Mouse (Mus musculus): ENCODE results near the gene Mapk7.

Mapk7 gene

DNA sequence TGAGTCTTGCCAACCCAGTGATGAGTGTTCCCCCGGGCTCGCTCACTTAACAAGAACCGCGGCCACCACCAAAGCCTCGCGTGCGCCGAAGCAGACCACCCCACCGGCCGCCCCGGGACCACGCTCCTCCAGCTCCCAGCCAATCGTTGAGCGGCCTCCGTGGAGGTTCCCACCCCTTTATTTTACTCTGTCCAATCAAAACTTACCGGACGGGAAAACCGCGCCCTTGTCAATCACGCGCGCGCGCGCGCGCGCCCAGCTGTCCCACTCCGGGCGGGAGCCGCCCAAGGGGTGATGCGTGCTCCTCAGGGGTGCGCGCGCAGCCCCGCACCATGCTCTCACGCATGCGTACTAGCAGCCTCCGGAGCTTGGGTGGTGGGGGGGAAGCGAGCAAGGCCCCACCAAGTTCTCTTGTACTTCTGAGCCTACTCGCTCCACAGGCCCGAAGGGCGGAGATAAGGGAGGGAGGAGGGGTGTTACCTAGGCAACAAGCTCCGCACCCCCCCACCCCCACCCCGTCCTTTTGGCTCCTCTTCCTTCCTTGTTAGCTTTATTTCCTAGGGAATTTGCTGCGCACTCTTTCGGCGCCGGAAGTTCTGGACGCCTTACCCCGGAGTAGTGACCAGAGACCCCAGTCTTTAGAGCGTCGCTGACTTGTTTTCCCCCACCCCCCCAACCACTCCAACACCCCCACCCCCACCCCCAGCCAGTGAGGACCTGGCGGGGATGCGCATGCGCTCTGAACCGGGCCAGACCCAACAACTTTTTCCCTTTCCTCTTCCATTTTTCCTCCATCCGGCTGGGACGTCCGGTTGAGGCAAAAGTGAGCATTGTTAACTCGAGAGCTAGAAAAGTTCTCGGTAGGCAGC, at the start of gene Mapk7:
Gene Mapk7 (minus strand): TSS at position 278 of the 869 bp plus-strand sequence.
- DNase-seq (ENCODE audit: low read depth, low spot score) = peak; percentile 100

DNA sequence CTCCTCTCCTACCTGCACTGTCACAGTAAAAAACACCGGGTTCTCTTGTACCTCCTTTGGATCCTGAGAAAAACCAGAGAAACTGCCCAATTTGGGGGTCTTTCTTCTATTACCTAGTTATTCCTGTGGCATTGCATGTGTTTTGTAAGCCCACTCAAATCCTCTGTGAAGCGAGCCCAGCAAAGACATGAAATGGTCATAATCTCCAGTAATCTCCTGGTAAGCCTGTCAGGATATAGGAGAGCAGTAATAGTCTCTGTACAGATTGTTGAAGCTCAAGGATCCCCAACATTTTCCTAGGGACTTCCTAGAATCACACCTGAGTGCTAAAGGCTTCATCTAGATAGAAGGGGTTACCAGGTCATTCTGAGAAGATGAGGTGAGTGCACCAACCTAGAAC, 46.9 kb upstream of the Mapk7 start:
- DNase-seq (ENCODE audit: low read depth, low spot score) = no peak

DNA sequence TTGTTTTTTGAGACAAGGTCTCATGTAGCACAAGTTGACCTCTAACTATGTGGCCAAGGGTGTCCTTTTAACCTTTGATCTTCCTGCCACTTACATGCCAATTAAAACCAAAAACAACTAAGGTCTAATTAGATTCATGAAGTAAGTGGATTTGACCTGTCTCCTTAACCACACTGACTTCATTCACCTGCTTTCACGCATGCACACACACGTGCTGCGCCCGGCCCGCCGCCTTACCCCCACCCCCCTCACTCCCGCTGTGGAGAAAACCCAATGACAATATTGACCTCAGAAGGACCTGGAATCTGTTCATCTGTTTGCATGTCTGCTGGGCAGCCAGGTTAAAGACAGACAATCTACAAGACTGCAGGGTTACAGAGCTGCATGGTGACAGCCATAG, 46.4 kb upstream of the Mapk7 start:
- no peak for DNase-seq (ENCODE audit: low read depth, low spot score)

DNA sequence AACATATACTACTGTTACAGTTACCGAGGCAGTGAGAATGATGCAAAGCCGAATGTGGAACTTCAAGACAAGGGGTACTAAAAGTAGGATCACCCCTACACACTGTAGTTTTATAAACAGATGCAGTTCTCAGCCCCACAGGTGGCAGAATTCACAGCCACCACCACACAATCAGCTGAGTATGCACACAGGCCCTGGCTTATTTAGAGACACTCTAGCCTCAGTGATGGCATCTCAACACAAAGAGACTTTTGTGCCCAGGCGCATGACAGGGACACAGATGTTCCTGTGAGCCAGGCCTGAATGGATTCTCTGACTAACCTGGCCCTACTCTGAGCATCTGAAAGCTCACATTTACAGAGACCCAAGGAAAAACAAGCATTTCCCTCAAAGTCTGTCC, 43.2 kb upstream of the Mapk7 start:
- DNase-seq (ENCODE audit: low read depth, low spot score) = no peak

- no peak for DNase-seq (ENCODE audit: low read depth, low spot score)
These were observed 42.7 kb upstream of the Mapk7 start for GRCm38 (mm10) chr11:61536952-61537351.

DNA sequence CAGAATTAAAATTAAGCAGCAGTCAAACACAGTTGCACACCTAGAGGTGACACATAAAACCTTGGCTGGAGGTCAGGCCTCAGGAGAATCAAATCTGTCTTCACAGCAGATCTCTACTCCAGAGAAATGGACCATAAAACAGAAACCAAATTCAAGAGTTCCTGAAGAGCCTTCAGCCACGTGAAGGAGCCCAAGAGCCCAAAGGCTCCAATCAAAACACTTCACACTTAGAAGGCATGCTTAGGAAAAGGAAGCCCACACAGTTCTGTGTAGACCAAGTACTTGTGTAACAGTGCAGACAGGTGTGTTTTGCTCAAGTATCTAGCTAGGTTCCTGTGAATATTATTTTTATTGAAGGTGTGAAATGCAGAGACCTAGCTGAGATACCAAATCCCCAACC, 41.3 kb upstream of the Mapk7 start:
- no peak for DNase-seq (ENCODE audit: low read depth, low spot score)

DNA sequence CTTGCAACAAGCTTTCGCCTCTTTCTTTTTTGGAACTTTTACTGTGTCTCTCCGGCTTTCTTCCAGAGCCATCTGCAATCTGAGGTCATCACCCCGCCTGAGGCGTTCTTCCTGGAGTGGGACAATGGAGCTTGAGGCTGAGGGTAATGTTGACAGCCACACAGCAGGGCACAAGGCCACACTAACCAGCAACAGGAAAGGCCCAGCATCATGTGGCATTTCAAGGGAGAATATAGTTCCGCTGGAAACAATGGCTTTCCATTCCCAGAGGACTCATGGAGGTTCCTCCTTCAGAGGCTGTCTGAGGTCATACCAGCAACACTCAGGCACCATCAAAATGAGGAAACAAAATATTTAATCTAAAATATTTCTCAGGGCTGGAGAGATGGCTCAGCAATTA, 39.4 kb upstream of the Mapk7 start:
- no peak for DNase-seq (ENCODE audit: low read depth, low spot score)

DNA sequence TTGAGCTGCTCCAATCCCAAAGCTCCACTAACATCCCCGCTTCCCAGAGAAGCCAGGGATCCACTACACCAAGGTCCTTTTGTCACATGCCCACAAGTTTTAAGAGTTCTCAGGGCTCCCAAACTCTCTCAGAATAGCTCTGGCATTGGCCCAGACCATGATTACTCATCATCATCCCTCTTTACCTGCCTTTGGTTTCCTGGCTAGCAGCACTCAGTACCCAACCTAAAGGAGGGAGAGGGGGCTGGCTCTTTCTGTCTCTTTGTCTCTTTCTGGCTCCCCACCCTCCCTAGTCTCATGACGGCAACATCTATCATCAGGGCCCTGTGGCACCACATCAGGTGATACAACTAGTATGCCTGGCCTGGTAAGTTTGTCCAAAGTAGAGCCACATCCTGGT, 38.6 kb upstream of the Mapk7 start:
- no peak for DNase-seq (ENCODE audit: low read depth, low spot score)

DNA sequence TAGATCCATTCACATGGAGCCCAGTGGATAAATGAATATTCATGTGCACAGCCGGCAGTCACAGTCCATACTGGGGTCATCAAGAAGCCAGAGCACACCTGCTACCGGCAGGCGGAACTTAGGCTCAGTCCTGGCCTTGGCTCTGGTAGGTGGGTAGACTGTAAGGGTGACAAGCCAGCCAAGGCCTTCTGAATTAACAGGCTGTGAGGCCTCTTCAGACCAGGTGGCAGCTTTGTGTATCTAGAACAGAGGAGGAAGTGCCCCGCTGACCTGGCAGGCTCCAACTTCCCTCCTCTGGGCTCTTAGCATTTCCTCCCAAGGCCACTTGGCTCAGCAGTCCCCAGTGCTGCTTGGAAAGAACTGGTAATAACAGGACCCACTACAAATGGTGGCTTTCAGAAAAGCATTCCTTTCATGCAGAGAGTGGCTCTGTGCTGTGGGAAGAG, 35.1 kb upstream of the Mapk7 start:
- DNase-seq (ENCODE audit: low read depth, low spot score) = no peak

DNA sequence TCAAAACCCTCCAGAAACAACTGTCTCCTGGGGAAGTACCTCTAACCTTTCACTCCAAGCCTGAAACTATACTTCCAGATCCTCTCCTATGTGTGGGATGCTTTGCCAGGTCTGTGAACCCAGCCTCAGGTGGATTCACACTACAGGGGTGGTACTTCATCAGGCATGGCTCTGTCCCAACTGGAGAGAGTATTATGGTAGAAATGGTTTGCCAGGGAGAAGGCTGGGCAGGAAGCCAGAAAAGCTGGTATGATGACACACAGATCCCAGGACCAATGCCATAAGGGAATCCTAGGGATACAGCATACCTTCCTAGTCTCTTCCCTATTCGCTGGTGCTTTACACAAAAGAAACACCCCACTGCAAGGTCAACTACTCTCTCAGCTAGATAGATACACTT, 32.7 kb upstream of the Mapk7 start:
- no peak for DNase-seq (ENCODE audit: low read depth, low spot score)

DNA sequence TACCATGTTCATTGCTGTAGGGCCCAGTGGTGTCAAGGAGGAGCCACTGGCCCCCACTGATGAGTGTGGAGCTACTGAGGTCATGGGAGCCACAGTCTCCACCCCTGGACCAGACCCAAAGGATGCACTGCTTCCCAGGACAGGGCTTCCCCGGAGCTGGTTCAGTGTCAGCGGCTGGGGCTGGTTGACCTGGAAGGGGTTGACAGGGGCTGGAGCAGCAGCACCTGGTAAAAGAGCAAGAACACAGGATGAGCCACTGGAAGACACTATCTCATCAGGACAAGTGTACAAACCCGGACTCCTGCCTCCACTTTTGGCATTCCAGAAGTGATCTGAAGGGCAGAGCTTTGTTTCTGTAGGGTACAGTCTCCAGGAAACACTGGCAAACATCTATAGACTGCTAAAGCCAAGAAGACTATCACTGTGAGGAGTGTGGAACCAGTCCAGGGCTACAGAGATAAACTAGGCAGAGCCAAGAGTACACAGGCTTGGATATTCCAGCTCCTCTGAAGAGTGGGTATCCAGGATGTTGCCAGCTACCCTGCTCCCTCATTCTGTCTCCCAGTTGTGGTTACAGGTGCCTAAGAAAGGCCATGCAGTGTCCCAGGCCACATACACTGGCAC, 25.4 kb upstream of the Mapk7 start:
- DNase-seq (ENCODE audit: low read depth, low spot score) = no peak

DNA sequence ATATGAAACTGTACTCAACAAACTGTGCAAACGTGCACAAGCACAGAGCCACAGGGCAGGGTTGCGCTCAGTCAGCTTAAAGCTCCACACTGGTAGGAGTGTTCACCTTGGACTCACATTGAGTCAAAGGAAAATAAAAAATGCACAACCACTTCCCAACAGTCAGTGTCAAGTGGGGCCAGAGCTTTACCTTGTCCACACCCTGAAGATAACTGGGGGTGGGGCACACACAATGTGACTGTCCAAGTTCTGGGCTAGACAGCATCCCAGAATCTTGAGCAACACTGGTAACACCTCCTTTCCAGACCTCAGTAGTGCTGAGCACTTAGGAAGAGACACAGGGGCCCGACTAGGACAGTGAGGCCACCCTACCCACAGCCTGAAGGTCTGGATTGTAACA, 24.7 kb upstream of the Mapk7 start:
- DNase-seq (ENCODE audit: low read depth, low spot score) = no peak

GRCm38 (mm10) chr11:61517971-61518370, 23.8 kb upstream of the Mapk7 start:
- DNase-seq (ENCODE audit: low read depth, low spot score) = no peak

- peak; percentile 57 for DNase-seq (ENCODE audit: low read depth, low spot score)
These were observed 20.7 kb upstream of the Mapk7 start for GRCm38 (mm10) chr11:61514953-61515352.

DNA sequence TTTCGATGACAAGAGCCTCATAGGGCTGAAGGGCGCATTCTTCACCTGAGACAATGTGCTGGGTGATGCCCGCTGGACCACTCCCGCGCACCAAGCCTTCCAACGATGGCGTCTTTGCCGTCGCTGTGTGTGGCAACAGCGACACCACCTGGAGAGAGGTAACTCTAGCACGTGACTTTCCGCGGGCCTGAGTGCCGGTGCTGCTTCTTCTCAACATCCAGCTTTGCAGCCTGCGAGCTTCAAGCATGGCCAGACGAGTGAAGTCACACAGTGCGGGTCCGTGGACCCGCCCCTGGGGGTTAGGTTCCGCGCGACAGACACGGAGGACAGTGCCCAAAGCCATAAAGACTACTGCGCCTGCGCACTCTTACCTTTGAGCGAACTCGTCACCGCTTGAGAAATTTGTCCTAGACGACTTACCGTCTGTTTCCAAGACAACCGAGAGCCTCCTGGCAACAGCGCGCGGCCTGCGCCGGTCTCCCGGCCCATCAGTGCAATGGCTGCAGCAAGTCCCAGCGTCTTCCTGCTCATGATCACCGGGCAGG, 10.6 kb upstream of the Mapk7 start, which contains the start of gene B9d1:
Gene B9d1 (plus strand): TSS at position 432 of the 545 bp plus-strand sequence.
- peak; percentile 98 for DNase-seq (ENCODE audit: low read depth, low spot score)

DNA sequence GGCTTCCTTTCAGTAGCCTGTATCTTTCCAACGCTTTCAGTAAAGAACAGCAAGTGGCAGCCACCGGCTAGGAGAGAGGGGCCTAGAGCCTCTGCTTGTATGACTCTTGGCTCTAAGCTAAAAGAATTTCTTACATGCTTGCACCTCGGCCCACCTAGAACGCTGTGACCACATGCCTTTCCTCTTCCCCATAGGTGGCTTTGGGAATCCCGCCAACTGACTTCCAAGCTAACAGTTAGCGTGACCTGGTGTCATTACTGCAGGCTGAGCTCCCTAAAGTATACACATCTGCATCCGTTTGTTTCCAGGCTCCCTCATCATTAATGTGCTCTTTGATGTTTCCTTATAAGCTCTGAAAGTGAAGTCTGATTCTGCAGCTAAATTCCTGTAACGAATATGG, 9.7 kb upstream of the Mapk7 start:
- no peak for DNase-seq (ENCODE audit: low read depth, low spot score)

GRCm38 (mm10) chr11:61498736-61499504, 4.7 kb upstream of the Mapk7 start:
- DNase-seq (ENCODE audit: low read depth, low spot score) = no peak

DNA sequence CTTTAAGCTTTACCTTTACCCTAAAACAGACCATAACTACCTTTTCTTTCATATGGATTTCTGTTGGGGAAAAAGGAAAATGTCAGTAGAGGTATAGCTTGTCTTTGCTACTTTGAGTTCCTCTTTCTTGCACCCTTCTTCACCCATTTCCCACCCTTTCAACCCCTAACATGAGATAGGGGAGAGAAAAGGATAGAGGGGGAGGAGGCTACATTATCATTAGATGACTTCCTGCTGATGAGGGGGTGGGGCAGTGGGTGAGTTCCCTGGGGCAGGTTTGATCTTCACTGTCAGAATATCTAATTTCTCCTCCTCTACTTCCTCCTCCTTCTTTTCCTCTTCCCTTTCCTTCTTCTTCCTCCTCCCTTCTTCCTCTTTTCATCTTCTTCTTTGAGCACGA, 3.3 kb upstream of the Mapk7 start:
- no peak for DNase-seq (ENCODE audit: low read depth, low spot score)

- no peak for DNase-seq (ENCODE audit: low read depth, low spot score)
These were observed 1.3 kb upstream of the Mapk7 start for GRCm38 (mm10) chr11:61495528-61495927.

DNA sequence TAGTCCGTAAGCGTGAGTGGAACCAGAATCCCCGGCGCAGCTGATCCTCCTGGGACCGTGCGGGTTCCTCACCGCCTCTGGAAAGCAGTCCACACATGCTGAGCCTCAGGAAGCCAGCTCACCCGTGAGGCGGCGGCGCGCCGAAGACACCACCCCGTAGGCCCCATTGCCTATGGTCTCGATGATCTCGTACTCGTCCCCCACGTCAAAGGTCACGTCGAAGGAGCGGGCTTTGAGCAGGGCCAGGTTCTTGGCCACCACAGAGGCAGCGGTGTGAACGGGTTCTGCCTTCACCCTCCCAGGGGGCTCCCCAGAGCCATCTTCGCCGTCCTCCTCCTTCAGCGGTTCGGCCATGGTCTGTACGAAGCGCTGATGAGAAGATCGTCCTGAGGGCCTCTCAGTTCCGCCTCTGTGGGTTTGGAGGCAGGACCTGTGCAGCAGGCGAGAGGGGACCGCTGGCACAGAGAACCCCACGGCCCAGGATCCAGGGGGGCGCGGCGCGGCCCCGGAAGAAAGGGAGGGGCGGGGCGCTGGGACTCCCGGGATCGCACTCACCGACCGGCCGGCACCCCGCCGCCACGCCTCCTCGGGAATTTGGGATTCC, 579 bp downstream of the Mapk7 start:
- no peak for DNase-seq (ENCODE audit: low read depth, low spot score)

- no peak for DNase-seq (ENCODE audit: low read depth, low spot score)
These were observed 1.3 kb downstream of the Mapk7 start for GRCm38 (mm10) chr11:61492749-61493401.
